Mouse (Mus musculus) left cerebral cortex, postnatal 36 days (tissue): Measurements from ENCODE around the gene Ubxn11. TPM values are rescaled to one million over a fixed set of nuclear protein-coding genes. Genes with fewer than 3 reads are reported as not detected.
A peak's percentile ranks its signal among the peaks of the same experiment; 100 is the strongest.

Source experiments
- DNase-seq, 2 experiments: peaks; one replicate each; pipeline ENCODE4 v3.0.0; 2021 to 2022; ENCODE audit warnings: low spot score in 2 of 2, mixed read lengths in 1 of 2
- intact Hi-C: fragments of 180-260 bp; cut with DNase I; formaldehyde crosslinking; loops from one replicate; pipeline ENCODE4 v1.15.1; 2025
- total RNA-seq, 2 experiments: library from RNA; stranded (reverse); gene quantifications; 2 replicates each; pipeline ENCODE4 v1.2.3; 2021

Gene Ubxn11
- total RNA-seq, 2 experiments from 2014 or later: 23.3 to 46.3 TPM

- intact Hi-C loops: loop anchor here (2.0 kb wide), 1 partner anchor 51 kb away; no protein-coding TSS in a partner anchor
- DNase-seq: no peak
These were observed 15.0 kb upstream of the Ubxn11 start for GRCm38 (mm10) chr4:134087412-134087811.

- intact Hi-C loops: no loop called here
- DNase-seq: no peak
These were observed 13.3 kb upstream of the Ubxn11 start for GRCm38 (mm10) chr4:134089029-134089428.

DNA sequence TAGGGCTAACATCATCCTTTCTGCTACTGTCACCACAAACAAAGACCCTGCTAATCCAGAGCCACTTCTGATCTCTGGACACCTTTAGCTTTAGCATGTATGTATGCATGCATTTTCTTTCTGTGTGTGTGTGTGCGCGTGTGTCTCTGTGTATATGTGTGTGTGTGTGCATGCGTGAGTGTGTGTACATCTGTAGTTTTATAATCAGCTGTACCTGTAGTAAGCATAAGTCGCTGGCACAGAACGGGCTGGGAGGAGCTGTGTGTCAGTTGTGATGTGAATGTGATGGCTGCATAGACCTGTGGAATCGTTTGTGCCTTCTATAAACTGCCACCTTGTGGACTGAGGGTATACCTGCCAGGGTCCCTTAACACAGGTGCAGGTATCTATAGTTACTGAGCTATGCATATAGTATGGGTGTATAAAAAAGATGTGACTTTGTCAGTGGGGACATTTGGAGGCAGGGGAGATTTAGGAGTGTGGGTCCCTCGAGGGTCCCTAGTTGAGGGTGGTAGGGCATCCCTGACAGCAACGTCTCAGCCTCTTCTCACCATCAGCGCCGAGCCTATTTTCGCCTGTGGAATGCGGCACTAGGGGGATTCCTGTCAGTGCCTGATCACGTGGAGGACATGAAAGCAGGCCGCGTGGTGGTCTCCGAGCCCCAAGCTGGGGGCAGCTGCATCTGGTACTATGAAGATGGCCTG, 11.7 kb upstream of the Ubxn11 start:
- intact Hi-C loops: no loop called here
- DNase-seq: no peak

- no peak for DNase-seq
- intact Hi-C loops: no loop called here
These were observed 11.2 kb upstream of the Ubxn11 start for GRCm38 (mm10) chr4:134091225-134091529.

DNA sequence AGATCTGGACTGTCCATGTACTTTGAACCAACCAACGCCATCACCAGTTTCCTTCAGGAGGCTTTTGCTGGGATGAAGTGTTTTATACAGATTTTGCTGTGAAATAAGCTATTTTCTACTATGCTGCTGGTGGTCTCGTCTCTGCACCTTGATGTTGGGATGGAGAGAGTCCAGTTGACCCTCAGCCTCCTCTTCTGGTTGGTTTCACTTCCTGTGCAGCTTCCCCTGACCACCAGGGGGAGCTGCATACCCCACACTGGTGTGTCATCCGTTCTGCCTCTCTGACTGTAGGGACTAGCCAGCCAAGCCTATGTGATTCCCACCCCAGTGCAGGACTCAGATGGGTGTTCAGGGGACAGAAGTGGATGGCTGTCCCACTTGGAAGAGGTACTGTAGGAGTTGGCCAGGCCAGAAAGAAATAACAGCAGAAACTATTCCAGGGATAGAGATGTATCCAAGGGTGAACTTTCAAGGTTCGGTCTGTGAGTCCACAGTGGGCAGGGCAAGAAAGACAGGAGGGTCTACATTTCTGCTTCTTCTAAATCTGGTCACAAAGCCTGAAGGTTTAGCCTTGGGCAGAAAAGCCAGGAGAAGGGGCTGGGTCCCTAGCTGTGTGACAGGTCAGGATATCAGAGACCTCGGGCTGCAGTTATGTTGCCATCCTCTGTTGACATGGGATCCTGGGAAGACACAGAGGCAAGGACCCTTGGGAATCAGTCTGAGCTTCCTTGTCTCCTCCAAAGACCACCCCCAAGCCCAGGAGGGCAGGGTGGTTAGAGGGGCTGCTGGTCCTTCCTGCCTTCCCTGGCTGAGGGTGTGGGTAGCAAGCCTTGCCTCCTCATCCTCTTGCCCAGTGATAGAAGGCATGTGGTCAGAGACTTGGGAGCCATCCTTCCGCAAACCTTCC, 9.7 kb upstream of the Ubxn11 start:
- intact Hi-C loops: no loop called here
- DNase-seq: no peak

DNA sequence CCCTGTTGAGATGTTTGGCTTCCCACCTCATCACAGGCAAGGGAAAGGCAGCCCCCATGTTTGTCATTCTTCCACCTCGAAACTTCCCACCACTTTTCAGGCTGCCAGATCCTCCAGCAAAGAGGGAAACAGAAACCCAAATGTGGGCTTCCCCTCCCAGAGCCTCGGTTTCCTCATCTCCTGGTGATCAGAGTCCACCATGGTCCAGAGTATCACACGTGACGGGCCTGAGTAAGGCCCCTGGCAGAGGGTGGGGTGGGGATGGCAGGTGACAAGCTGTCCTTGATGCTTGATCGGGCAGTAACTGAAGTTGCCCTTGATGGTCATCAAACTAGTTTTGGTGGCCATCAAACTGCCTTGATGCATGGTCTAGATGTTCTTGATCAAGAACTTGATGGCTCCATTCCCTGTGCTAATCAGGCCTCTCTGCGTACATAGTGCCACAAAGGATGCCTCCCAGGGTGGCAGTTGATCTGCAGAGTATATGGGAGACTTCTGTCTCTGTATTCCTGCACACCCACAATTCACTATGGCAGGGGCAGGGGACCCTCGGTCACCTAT, 8.3 kb upstream of the Ubxn11 start:
- DNase-seq: no peak
- intact Hi-C loops: no loop called here

DNA sequence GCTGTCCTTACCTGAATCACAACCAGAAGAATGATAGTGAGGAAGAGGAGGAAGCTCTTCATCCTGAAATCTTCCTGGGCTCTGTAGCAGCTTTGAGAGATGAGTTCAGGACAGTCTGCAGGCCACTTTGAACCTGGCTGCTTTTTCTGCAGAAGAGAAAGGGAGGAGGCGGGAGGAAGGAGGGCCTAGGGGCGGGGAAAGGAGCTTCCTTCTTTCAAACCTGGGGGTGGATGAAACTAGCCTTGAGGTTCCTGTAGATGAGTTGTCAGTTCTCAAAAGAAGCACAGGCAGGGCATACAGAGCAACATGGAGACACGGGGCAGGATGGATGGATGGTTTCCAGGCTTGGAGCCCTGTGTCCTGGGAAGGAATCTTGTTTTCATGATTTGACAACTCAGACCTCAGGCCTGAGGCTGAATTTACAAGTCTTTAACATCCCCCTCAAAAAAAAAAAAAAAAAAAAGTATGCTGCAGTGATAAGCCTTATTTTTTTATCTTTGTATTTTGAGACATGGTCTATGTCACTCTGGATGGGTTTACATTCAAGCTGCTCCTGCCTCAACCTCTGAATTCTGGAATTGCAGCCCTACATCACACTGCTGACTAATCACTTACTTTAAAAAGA, 7.3 kb upstream of the Ubxn11 start, which contains the start of gene Cd52:
TSS of gene Cd52 (minus strand) at position 160 of the 625 bp plus-strand sequence.
- no peak for DNase-seq

GRCm38 (mm10) chr4:134096120-134096519, 6.2 kb upstream of the Ubxn11 start:
- no peak for DNase-seq
- intact Hi-C loops: no loop called here

More for the DNA sequence above, 7.3 kb upstream of the Ubxn11 start, which contains the start of gene Cd52:
- intact Hi-C loops: no loop called here

DNA sequence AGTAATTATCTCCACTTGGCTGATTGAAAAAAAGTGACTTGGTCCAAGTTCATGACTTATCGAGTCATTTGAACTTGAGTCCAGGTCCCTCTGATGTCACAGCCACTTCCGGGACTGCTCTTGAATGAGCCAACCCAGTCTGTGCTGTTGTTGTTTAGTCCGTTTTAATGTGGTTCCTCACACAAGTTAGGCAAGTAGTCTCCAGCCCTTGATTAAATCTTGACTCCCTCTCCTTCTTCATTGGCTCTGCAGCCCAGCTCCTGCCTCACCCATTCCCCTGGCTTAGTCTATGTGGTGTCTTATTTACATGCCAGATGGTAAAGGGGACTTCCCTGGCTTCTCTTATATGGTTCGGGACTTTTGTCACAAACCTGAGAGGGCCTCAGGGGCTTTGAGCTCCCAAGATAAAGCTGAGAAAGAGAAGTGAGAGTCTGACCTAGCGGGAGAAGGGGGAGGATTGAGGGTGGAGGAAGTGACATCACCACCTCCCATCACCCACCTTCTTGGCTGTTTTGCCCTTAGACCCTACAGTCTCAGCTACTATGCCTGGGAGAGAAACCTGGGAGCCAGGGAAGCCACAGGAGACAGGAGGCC, 5.3 kb upstream of the Ubxn11 start:
- intact Hi-C loops: no loop called here

DNA sequence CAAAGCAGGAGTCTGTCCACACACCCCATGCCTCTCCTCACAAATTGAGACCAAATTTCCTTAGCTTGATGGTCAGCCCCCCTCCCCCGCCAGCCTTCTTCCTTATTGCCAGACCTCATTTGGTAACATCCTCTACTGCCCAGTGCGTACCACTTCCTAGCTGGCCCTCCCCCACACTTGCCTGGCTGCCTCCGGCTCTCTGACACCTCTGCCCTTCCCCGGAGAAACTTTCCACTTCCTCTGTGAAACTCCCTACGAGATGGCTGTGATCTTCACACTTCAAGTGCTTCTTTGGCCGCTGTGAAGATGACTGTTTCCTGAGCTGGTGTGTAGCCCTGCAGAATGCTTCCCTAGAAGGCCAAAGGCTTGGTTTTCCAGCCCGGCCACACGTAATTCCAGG, 3.7 kb upstream of the Ubxn11 start:
- DNase-seq: no peak
- intact Hi-C loops: no loop called here

More for the DNA sequence above, 5.3 kb upstream of the Ubxn11 start:
- DNase-seq: no peak

DNA sequence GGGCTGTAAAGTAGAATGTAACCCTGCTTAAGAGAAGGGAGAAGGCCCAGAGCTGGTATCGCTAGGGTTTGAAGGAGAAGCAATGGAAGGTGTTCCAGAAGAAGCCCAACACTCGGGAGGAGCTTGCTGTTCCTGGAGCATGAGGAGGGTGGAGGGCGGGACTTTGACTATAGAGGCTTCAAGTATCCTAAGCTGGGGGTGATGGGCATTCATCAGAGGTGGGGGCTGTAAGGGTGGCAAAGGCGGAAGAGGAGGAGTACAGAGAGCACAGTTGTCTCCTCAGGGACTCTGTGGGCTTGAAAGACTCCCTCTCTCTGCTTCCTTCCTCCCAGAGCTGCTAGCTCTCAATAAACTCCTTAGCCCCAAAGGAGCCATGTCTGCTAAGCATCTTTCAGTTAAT, 2.1 kb upstream of the Ubxn11 start:
- DNase-seq: no peak
- intact Hi-C loops: no loop called here

- no peak for DNase-seq
- intact Hi-C loops: no loop called here
These were observed 361 bp downstream of the Ubxn11 start for GRCm38 (mm10) chr4:134102742-134103119.

DNA sequence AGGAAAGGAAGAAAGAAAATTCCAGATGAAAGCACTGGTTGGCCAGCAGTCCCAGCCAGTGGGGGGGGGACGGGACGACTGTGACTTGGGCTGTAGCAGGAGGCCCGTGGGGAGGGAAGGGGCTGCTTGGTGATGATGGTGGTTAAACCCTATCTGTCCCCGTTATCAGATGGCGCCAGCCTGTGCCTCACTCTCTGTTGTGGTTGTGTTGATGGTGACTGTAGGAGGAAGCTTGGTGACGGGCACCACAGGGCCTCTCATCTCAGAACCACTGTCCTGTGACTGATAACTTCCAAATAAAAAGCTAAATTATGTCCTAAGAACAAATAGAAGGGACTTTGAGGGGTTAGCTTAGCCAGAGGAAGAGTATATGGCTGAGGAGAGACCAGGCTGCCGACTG, 3.7 kb downstream of the Ubxn11 start:
- no peak for DNase-seq
- intact Hi-C loops: no loop called here

GRCm38 (mm10) chr4:134107730-134108129, 5.4 kb downstream of the Ubxn11 start:
- intact Hi-C loops: no loop called here
- DNase-seq: peak; percentile 68 to 76

DNA sequence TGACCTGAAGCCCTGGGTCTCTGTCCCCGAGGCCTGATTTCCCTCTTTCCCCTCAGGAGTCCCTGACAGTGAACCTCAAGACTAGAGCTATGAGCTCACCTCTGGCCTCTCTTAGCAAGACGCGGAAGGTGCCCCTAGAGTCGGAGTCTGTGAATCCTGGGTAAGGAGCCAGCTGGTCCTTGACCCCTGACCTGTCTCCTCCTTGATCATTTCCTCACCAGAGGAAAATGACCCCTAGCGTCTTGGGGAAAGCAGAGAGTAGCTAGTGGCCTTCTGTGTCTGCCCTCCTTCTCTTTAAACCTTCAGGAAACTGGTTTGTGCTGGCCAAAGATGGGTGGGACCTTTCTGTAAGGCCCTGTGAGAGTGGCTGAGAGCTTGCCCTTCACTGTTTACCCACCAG, 5.8 kb downstream of the Ubxn11 start:
- intact Hi-C loops: no loop called here
- no peak for DNase-seq

- intact Hi-C loops: no loop called here
- DNase-seq: no peak
These were observed 8.3 kb downstream of the Ubxn11 start for GRCm38 (mm10) chr4:134110653-134111052.

GRCm38 (mm10) chr4:134112403-134112802, 10.0 kb downstream of the Ubxn11 start:
- intact Hi-C loops: no loop called here
- DNase-seq: no peak

DNA sequence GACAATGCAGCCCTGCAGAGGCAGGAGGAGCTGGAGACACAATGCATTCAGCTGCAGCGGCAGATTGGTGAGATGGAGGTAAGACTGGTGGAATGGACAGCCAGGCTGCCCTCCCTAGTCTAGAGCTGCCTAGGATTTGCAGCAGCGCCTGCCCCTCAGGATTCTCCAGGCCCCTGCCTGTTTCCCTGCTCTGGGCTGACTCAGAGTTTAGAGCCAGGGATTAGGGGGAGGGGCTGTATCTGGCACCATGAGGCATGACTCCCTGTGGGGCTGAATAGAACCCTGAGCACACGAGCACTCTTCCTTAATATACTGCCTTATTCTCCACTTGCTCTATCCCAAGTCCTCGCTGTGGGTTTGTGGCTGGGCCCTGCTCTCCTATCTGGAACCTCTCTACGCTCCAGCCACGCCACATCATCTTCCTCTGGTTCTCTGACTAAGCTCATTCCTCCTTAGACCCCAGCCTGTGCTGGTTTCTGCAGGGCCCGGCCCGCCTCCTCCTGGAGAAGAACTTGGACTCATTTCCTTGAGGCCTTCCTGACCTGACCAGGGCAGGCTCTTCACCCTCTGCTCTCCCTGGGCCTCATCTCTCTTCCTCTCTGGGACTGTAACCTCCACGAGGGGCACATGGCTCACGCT, 11.1 kb downstream of the Ubxn11 start:
- no peak for DNase-seq
- intact Hi-C loops: no loop called here

DNA sequence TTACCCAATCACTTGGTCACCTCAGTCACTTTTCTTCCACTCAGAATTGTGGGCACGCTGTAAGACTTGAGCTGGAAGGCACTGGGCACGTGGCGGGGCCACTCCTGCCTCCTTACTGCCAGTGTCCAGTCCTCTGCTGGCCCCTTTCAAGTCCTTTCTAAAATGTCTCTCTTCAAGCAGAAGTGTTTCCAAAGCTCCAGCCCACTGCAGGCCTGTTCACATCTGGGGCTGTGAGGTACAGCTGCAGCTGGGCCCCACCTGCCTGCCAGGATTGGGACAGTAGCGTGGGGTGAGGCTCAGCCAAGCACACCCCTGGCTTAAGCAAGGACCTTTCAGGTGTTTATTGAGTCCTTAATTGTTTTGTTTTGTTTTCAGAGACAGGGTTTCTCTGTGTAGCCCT, 11.7 kb downstream of the Ubxn11 start:
- no peak for DNase-seq
- intact Hi-C loops: no loop called here
